9 mouse cellular contexts compared by ENCODE assay signal in genomic region chr2:131160671-131161111, GRCm38 (mm10). TPM values are rescaled to one million over a fixed set of nuclear protein-coding genes. Genes with fewer than 3 reads are reported as not detected.
A peak's percentile ranks its signal among the peaks of the same experiment; 100 is the strongest.
DNase-seq lines count a peak whose midpoint lies in the region; ATAC-seq lines count a peak whose summit lies in the region.
"Had no signal": no experiment of that assay in that cellular context is flagged by ENCODE, and none has a peak within 500 bp of the region (broad histone marks: within the 10 kb centered on the region; RNA-seq: fewer than 3 reads in every experiment).

No protein-coding gene starts in this region.

- peak overlapping the region; percentile 87 for H3K4me3 ChIP-seq in heart, embryonic 15.5 days

- H3K9ac ChIP-seq in heart, embryonic 15.5 days: peak overlapping the region; percentile 62

- peaks cover 31% of the 10 kb centered on the region for H3K4me1 ChIP-seq in heart, embryonic 15.5 days (replicated peaks)

- intact Hi-C loops in left cerebral cortex, postnatal 14 days (cut with DNase I): loop anchor here (2.0 kb wide), 1 partner anchor 66 kb away; no protein-coding TSS in a partner anchor

- H3K4me2 ChIP-seq in heart, embryonic 15.5 days: peak overlapping the region; percentile 86

- ATAC-seq in common myeloid progenitor, adult 5-6 weeks (replicated peaks; ENCODE audit: low read depth, poor library complexity, severe bottlenecking): peak; percentile 27
- no peak for ATAC-seq in heart, embryonic 15.5 days (replicated peaks; ENCODE audit: insufficient number of reproducible peaks, insufficient read depth, low FRiP score, low read depth)

- H3K27me3 ChIP-seq in heart, embryonic 15.5 days: no peaks in the 10 kb centered on the region

- peak overlapping the region; percentile 91 for H3K27ac ChIP-seq in heart, embryonic 15.5 days

- WGBS in heart, embryonic 15.5 days: under 1% methylated on average over 17 of the region's 17 CpGs

- H3K36me3 ChIP-seq in heart, embryonic 15.5 days: no peaks in the 10 kb centered on the region

- peak; percentile 38 to 41 for DNase-seq in left cerebral cortex, postnatal 14 days (ENCODE audit: low spot score in 2 of 2)
- DNase-seq in left cerebral cortex, adult 8-10 months (ENCODE audit: low spot score in 2 of 2): no peak
- peak; percentile 39 to 53 for DNase-seq in kidney, postnatal 36 days
- peak; percentile 35 for DNase-seq in mesoderm, embryonic 11.5 days (ENCODE audit: low read depth, low spot score)
- no peak for DNase-seq in cerebellum, adult 11 months
- no peak for DNase-seq in urinary bladder, adult 2 months (ENCODE audit: low spot score)

- H3K9me3 ChIP-seq in heart, embryonic 15.5 days (replicated peaks): no peaks in the 10 kb centered on the region

RNA-seq across cellular contexts. Expression of gene 1700037H04Rik, which starts 0.8 kb away (rescaled TPM):
- 10 to 100 TPM; 74.6 to 83.3 TPM for total RNA-seq in left cerebral cortex, postnatal 14 days (2021)
- total RNA-seq in left cerebral cortex, adult 8-10 months (2022): 10 to 100 TPM; 84.5 to 96.9 (median 92.6) TPM
- total RNA-seq in common myeloid progenitor, adult 5-6 weeks (2017): 29.2 and 30.8 TPM in 2 replicates
- polyA plus RNA-seq in heart, embryonic 15.5 days (2015; fragmentation: Nextera tagmentation; extraction: Ambion mirVana): 59.5 and 71.3 TPM in 2 replicates
- 51.9 and 54.5 TPM in 2 replicates for polyA plus RNA-seq in urinary bladder, adult 2 months (2012; rRNA removed)

RNA-seq across cellular contexts. Expression of gene Cenpb, which starts 19.2 kb away (rescaled TPM):
- total RNA-seq in left cerebral cortex, postnatal 14 days (2021): 10 to 100 TPM; 89.7 to 97.4 TPM
- total RNA-seq in left cerebral cortex, adult 8-10 months (2022): 10 to 100 TPM; 73.8 to 80.9 (median 75.8) TPM
- 17.6 and 18.7 TPM in 2 replicates for total RNA-seq in common myeloid progenitor, adult 5-6 weeks (2017)
- 7.5 and 10.7 TPM in 2 replicates for polyA plus RNA-seq in heart, embryonic 15.5 days (2015; fragmentation: Nextera tagmentation; extraction: Ambion mirVana)
- polyA plus RNA-seq in urinary bladder, adult 2 months (2012; rRNA removed): 60.4 and 94.3 TPM in 2 replicates

RNA-seq across cellular contexts. Expression of gene Cdc25b, which starts 26.1 kb away (rescaled TPM):
- total RNA-seq in left cerebral cortex, postnatal 14 days (2021): 10 to 100 TPM; 11.9 to 15.4 TPM
- 10 to 100 TPM; 18.3 to 21.9 (median 19.1) TPM for total RNA-seq in left cerebral cortex, adult 8-10 months (2022)
- total RNA-seq in common myeloid progenitor, adult 5-6 weeks (2017): 13.3 and 15.8 TPM in 2 replicates
- 49.9 and 61.4 TPM in 2 replicates for polyA plus RNA-seq in heart, embryonic 15.5 days (2015; fragmentation: Nextera tagmentation; extraction: Ambion mirVana)
- polyA plus RNA-seq in urinary bladder, adult 2 months (2012; rRNA removed): 38.9 and 39.3 TPM in 2 replicates

RNA-seq across cellular contexts. Expression of gene Spef1, which starts 26.4 kb away (rescaled TPM):
- 10 to 100 TPM; 13.4 to 14.0 TPM for total RNA-seq in left cerebral cortex, postnatal 14 days (2021)
- 1 to 10 TPM; 7.4 to 8.3 (median 8.1) TPM for total RNA-seq in left cerebral cortex, adult 8-10 months (2022)
- total RNA-seq in common myeloid progenitor, adult 5-6 weeks (2017): 2.7 and 4.7 TPM in 2 replicates
- polyA plus RNA-seq in heart, embryonic 15.5 days (2015; fragmentation: Nextera tagmentation; extraction: Ambion mirVana): 1.9 and 2.0 TPM in 2 replicates
- polyA plus RNA-seq in urinary bladder, adult 2 months (2012; rRNA removed): 10.3 and 12.4 TPM in 2 replicates

RNA-seq across cellular contexts. Expression of gene Gm11037, which starts 27.4 kb away (rescaled TPM):
- not detected for total RNA-seq in left cerebral cortex, postnatal 14 days (2021)
- total RNA-seq in left cerebral cortex, adult 8-10 months (2022): not detected
- total RNA-seq in common myeloid progenitor, adult 5-6 weeks (2017): not detected in 2 replicates
- polyA plus RNA-seq in heart, embryonic 15.5 days (2015; fragmentation: Nextera tagmentation; extraction: Ambion mirVana): not detected in 2 replicates
- not detected in 2 replicates for polyA plus RNA-seq in urinary bladder, adult 2 months (2012; rRNA removed)
- total RNA-seq: adrenal gland, postnatal 36 days had no signal

Comparison
In these comparisons a context has a peak if more than half of its experiments do, and no peak if none do; other contexts are left out.
1. DNase-seq: peak in left cerebral cortex, postnatal 14 days (2 of 2), kidney, postnatal 36 days (2 of 2) and mesoderm, embryonic 11.5 days (single experiment); none in left cerebral cortex, adult 8-10 months (0 of 2), cerebellum, adult 11 months (single experiment) and urinary bladder, adult 2 months (single experiment).